Mouse (Mus musculus) bone marrow, adult 2 months (tissue): ENCODE measurements around the gene Dtx3.

ENCODE experiments used
- CTCF ChIP-seq: fragments of 200-500 bp; IDR thresholded peaks from 2 replicates; pipeline ENCODE4 v1.5.1; 2011; ENCODE audit warnings: low read length, control low read depth; ENCODE audit not compliant: control insufficient read depth, insufficient read depth
- POLR2A ChIP-seq: fragments of 200-500 bp; IDR thresholded peaks from 2 replicates; pipeline ENCODE4 v1.6.1; 2011; ENCODE audit warnings: low read depth, mild to moderate bottlenecking, control low read depth, low read length, borderline replicate concordance; ENCODE audit not compliant: control insufficient read depth

DNA sequence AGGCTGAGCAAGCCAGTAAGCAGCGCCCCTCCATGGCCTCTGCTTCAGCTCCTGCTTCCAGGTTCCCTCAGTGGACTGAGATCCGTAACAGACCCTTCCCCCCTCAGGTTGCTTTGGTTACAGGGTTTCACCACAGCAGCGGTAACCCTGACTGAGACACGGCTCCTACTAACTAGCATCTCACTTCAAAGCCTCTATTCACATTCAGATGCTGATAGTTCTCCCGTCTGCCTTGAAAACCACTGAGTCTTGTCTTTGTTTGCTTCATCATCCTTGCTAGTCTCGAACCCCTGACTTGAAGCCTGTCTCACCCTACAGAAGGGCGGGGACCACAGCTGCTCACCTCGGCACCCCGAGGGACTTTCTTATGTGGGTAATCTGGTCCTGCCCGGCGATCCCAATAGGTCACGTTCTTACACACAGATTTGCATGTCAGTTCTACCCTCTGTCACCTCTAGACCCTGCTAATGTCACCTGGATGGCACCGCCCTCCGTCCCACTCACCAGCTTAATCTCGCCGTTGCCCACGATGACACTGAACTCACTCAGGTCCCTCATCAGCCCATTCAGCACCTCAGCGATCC, 42.8 kb upstream of the Dtx3 start:
- TF ChIP-seq CTCF, result no peak
- no peak for TF ChIP-seq POLR2A
